Mouse (Mus musculus) brain, embryonic 14.5 days (tissue): ENCODE results near the gene Ildr2.

Source experiments
- CTCF ChIP-seq: fragments of 200-500 bp; IDR thresholded peaks from 2 replicates; pipeline ENCODE4 v1.5.1; 2012; ENCODE audit warnings: inconsistent platforms, mild to moderate bottlenecking, moderate library complexity, borderline replicate concordance; ENCODE audit not compliant: insufficient read depth, insufficient read length; ENCODE audit errors: extremely low read depth
- POLR2A ChIP-seq: fragments of 200-500 bp; IDR thresholded peaks from 2 replicates; pipeline ENCODE4 v1.6.1; 2012; ENCODE audit warnings: mild to moderate bottlenecking, inconsistent platforms, borderline replicate concordance; ENCODE audit not compliant: poor library complexity, insufficient read depth, insufficient read length, severe bottlenecking; ENCODE audit errors: extremely low read depth

DNA sequence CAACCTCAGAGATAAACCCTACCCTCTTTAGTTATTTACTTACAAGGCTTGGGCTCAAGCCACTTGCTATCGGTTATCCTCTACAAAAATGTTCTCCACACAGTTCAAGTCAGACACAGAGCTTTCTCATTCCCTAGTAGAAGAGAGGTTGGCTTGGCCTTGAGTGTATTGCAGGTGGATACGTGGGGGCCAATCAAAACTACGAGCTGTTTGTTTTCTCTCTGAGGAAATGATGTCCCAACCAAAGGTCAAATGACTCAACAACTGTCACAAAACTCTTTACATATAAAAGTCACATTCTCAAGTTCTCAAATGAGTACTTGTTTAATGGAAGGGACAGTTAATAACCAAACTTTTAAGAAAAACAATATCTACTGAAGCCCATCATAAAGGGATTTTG is 39.1 kb downstream of the Ildr2 start:
- TF ChIP-seq CTCF (no peak), POLR2A (no peak)
